Mouse (Mus musculus) liver, postnatal 0 days (tissue): Measurements from ENCODE around the gene Them5.

Experiments
- CTCF ChIP-seq: sonication (generic); IDR thresholded peaks from 2 replicates; pipeline ENCODE4 v1.5.1; 2016; ENCODE audit warnings: antibody characterized with exemption, low read depth
- EP300 ChIP-seq: IDR thresholded peaks from 2 replicates; pipeline ENCODE4 v1.6.1; 2016; ENCODE audit warnings: antibody characterized with exemption, low read depth, mild to moderate bottlenecking

GRCm38 (mm10) chr3:94334442-94334841 lies 7.5 kb upstream of the Them5 start:
- TF ChIP-seq CTCF (no peak), EP300 (no peak)
